Mouse (Mus musculus): ENCODE measurements around the gene Stxbp5. TPM values are rescaled to one million over a fixed set of nuclear protein-coding genes. Genes with fewer than 3 reads are reported as not detected.
"Not testable (repeated sequence)": the region's sequence is repeated elsewhere in the genome, so short reads cannot be mapped to it uniquely, and the experiment has no call there.

Stxbp5 gene
- total RNA-seq (2021), result 10 to 100 TPM; 12.4 to 15.2 TPM
- long read RNA-seq, experiment 1, partial matches to known transcripts, result 0 of 1 reads
- long read RNA-seq, experiment 1, other reads (novel, unspliced or antisense), result 1 of 1 reads
- long read RNA-seq, experiment 2, full-length matches to known transcripts, result 2 of 5 reads
- long read RNA-seq, experiment 2, partial matches to known transcripts, result 0 of 5 reads
- long read RNA-seq, experiment 2, other reads (novel, unspliced or antisense), result 3 of 5 reads

DNA sequence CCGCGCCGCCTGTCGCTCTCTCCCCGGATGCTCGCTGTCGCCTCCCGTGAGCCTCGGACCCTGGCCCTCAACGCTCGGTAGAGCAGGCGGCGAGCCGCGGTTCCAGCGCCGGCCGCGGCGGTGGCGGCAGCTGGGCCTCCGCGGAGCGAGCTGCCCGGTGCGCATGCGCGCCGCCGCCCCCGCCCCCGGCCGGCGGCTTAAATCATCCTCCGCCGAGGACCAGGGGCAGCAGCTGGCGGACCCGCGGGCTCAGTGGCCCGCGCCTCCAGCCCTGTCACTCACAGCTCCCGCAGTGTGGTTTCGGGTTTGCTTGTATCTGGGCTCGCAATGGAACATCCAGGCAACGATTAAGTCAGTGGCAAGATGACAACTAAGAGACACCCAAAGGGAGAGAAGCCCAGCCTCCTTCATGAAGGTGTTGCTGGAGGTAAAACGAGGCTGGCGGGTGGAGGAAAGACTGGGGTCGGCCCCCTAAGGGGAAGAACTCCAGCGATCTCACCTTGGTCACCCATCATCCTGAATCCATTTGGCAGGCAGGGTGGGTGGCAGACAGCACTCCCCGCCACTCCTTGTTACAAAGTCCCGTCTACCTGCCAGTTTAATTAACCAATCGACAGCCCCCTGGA is at the start of gene Stxbp5:
Stxbp5 (minus strand) TSS at position 9 of the 626 bp plus-strand sequence.
- DNase-seq, result peak; percentile 84 to 91
- intact Hi-C loops (cut with DNase I), result no loop called here

DNA sequence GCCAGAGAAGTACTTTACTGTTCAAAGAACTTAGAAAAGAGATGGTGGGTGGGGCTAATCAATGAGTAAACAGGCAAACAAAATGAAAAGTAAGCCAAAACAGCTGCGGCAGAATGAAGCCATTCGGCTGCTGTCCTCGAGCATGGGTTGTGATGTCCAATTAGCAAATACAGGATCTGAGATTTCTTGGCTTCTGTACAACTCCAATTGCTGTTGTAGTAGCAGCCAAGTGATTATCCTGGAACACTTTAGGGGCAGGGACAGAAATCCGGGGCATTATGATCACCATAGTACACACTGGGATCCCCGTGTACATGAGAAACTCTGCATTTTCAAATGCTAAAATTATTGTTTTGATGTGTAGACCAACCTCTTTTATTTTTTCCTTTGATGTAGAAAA is 11.5 kb upstream of the Stxbp5 start:
- DNase-seq, result no peak
- intact Hi-C loops (cut with DNase I), result no loop called here

- DNase-seq, result peak in 1 of 2 experiments; percentile 26
- intact Hi-C loops (cut with DNase I), result no loop called here
Observed at GRCm38 (mm10) chr10:9907919-9908502, 7.1 kb upstream of the Stxbp5 start.

DNA sequence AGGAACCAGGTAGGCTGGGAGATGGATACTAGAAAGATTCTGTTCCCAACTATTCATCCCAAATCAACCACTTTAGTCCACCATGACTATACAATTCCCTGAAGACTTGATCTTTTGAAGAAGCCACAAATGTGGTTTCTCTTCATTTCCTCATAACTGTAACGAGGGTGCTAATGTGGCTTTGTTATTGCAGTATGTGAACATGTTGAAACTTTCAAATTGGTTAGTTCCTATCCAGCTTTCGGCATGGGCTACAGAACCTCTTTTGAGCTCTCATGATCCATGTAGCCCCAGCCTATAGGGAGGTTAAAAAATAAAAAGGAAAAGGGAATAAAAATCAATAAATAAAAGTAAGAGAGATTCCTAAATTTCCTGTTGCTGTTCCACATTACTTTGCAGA is 6.6 kb upstream of the Stxbp5 start:
- DNase-seq, result no peak
- intact Hi-C loops (cut with DNase I), result no loop called here

DNA sequence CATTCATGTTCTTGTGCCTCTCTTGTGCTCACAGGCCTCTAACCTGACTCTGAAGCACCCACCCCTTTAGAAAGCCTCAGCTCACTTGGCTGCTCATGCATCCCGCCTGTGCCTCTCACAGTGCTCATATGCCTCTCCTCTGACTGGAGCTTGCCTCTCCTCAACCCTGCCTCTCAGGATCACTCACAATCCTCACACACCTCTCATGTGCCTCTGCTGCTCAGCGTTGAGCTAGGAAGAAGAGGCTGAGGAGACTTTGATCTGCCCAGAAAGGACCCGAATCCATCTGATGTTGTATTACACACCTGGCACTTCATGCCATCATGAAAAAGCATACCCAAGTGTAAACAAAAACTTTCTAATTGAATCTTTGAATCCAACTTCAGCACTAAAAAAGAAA is 5.3 kb upstream of the Stxbp5 start:
- intact Hi-C loops (cut with DNase I), result no loop called here
- DNase-seq, result no peak

- intact Hi-C loops (cut with DNase I), result no loop called here
- peak; percentile 73 to 76 for DNase-seq
Observed at GRCm38 (mm10) chr10:9901697-9902239, 889 bp upstream of the Stxbp5 start.

DNA sequence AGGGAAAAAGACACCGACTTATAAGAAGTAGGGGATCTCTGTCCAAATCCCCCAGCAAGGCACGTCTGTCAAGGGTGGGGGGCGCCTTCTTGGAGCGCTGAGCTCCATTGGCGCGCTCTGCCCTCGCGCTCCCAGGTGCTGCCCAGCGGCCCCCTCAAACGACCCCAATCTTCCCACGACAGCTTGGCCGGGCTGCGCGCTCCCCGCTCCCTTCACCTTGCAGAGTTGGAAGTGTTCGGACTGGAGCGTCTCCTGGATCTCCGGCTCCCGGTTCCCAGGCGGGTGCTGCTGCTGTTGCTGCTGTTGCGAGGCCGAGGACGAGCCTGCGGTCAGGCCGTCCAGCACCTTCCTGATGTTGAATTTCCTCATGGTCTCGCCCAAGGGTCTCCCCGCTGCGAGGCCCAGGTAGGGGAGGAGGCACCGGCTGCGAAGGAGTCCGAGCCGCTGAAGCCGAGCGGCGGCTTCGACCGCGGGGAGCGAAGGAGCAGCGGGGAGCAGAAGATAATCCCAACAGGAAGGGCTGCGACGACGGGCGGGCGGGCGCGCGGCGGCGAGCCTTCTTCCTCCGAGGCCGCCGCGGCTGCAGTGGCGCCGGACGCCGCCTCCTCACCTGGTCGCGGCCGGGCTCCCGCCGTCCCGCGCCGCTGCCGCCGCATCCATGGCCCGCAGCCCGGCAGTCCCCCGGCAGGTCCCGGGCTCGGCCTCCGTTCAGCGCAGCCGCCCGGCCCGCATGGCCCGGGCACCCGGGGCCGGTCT is 386 bp downstream of the Stxbp5 start:
- peak in 1 of 2 experiments; percentile 54 for DNase-seq
- intact Hi-C loops (cut with DNase I), result no loop called here

DNA sequence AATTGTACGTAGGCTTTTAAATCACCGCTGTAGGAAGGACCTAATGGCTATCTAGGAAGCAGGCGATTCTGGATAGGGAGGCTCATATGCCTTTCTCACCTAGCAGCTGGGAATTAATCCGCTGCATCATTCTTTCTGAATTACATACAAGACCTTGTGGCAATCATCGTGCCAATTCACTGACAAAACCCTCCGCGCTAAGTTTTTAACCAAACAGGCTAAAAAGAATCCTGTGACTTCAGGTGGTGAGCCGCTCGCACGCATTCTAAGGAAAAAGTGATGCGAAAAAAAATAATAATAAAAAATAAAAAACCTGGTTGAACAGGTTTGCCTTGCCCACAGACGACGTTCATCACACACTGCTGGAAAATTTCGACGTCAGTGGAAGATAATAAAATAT is 1.1 kb downstream of the Stxbp5 start:
- intact Hi-C loops (cut with DNase I), result no loop called here
- DNase-seq, result no peak

DNA sequence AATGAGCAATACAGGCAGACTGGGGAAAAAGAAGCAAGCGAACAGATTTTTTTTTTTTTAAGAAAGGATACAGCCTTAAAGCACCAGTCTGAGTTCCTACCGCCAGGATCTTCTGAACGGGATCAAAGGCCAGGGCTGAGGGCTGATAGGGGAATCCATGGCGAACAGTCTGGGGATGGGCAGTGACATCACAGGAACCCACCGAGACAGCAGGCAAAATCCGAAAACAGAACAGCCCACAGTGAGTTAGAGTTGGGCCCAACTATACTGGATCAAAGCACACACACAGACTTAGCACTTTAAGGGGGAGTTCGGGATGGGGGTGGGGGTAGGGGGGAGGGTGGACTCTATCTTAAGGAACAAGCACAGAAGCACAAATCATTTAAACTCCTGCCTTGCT is 1.8 kb downstream of the Stxbp5 start:
- intact Hi-C loops (cut with DNase I), result no loop called here
- no peak for DNase-seq

GRCm38 (mm10) chr10:9897852-9898251 is 3.0 kb downstream of the Stxbp5 start:
- intact Hi-C loops (cut with DNase I), result no loop called here
- no peak for DNase-seq

DNA sequence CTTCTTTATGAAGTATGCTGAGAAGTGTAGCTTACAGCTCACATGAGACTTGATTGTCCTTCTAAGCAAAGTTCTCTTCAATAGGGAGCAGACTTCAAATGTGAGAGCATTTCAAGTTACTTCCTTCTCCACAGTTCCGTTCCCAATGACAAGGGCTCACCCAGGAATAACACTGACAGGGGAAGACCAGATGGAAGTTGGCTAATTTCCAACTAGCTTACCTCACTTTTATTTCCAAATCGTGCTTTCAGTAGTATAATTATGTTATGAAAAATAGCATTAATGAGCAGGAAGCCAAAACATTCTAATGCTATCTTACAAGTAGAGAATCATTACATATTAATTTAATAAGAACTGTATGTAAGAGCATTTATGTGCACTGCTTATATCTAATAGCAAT is 7.3 kb downstream of the Stxbp5 start:
- intact Hi-C loops (cut with DNase I), result no loop called here
- no peak for DNase-seq

- DNase-seq, result no peak
- intact Hi-C loops (cut with DNase I), result no loop called here
Observed at GRCm38 (mm10) chr10:9889651-9890050, 11.2 kb downstream of the Stxbp5 start.

GRCm38 (mm10) chr10:9888655-9889054 is 12.2 kb downstream of the Stxbp5 start:
- no peak for DNase-seq
- intact Hi-C loops (cut with DNase I), result no loop called here

- DNase-seq; intact Hi-C loops (cut with DNase I): not testable (repeated sequence)
Observed at GRCm38 (mm10) chr10:9881781-9882320, 19.0 kb downstream of the Stxbp5 start.

- intact Hi-C loops (cut with DNase I), result no loop called here
- DNase-seq, result no peak
Observed at GRCm38 (mm10) chr10:9880070-9880728, 20.7 kb downstream of the Stxbp5 start.

GRCm38 (mm10) chr10:9878821-9879489 is 21.9 kb downstream of the Stxbp5 start:
- intact Hi-C loops (cut with DNase I), result no loop called here
- DNase-seq, result no peak

GRCm38 (mm10) chr10:9875905-9876304 is 25.0 kb downstream of the Stxbp5 start:
- no peak for DNase-seq
- intact Hi-C loops (cut with DNase I), result no loop called here

GRCm38 (mm10) chr10:9872143-9872542 is 28.7 kb downstream of the Stxbp5 start:
- intact Hi-C loops (cut with DNase I), result no loop called here
- DNase-seq, result no peak

- intact Hi-C loops (cut with DNase I), result no loop called here
- DNase-seq, result no peak
Observed at GRCm38 (mm10) chr10:9866793-9867579, 33.9 kb downstream of the Stxbp5 start.

Measured in heart, postnatal 14 days (tissue).